Mouse (Mus musculus): ENCODE data around the gene Rpl27. TPM values are rescaled to one million over a fixed set of nuclear protein-coding genes. Genes with fewer than 3 reads are reported as not detected.
"Not testable (repeated sequence)": the region's sequence is repeated elsewhere in the genome, so short reads cannot be mapped to it uniquely, and the experiment has no call there.

Rpl27 gene
- total and polyA plus RNA-seq, 2 experiments = 230 to 236 TPM

DNA sequence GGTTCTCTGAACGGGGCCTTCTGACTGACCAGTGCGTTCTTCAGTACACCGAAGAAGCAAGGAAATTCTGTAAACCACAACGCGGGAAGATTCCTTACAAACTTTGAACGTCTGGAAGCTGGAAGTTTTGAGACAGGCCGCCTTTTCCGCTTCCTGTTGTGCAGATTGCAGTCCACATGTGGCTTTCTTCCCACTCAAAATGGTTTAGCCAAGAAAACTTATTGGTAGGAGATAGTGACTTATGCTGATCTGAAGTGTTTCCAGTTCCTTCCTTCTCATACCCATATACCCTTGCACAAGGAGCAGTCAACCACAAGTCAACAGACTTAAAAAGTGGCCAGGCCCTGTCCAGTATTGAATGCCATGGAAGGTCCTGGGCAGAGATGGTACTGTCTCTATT lies 15.9 kb upstream of the Rpl27 start:
- 61% methylated on average over 8 of the region's 8 CpGs for WGBS
- no peak for TF ChIP-seq CTCF (IDR thresholded peaks at IDR 0.05; ENCODE audit: low read depth, low read length)

DNA sequence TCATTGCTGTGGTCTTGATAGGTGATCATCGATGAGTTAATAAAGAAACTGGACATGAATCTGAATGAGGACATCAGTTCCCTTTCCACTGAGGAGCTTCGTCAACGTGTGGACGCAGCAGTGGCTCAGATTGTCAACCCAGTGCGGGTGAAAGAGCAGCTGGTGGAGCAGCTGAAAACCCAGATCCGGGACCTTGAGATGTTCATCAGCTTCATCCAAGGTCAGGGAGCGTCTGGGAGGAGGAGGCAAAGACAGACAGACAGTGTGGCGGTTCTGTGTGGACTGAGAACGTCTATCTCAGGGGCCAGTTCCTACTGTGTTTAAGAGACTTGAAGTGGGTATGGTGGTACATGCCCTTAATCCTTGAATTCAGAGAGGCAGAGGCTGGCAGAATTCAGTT lies 10.8 kb upstream of the Rpl27 start:
- H3K36me3 ChIP-seq (ENCODE audit: control insufficient read depth, insufficient read depth, low read length) = peaks cover 24% of the 10 kb centered on the region
- no peaks in the 10 kb centered on the region for H3K27me3 ChIP-seq (ENCODE audit: control insufficient read depth, insufficient read depth, low read length)
- H3K4me3 ChIP-seq (ENCODE audit: insufficient read depth, low read depth, low read length) = no peak overlapping the region
- WGBS = 93% methylated on average over 9 of the region's 9 CpGs
- no peaks in the 10 kb centered on the region; the same call in 1 of the 2 replicates for H3K79me2 ChIP-seq (ENCODE audit: control insufficient read depth, insufficient read depth, low read length)
- no peak overlapping the region for H3K27ac ChIP-seq (replicated peaks; ENCODE audit: insufficient read depth, low read depth, low read length)
- no peak for TF ChIP-seq POLR2A (IDR thresholded peaks at IDR 0.05; ENCODE audit: extremely low read depth, insufficient read depth, low read length)
- TF ChIP-seq CTCF (IDR thresholded peaks at IDR 0.05; ENCODE audit: low read depth, low read length) = no peak
- peaks cover 3% of the 10 kb centered on the region for H3K4me1 ChIP-seq (ENCODE audit: control insufficient read depth, insufficient read depth, low read length)
- no peak for DNase-seq (ENCODE audit: extremely low read depth, low read depth, low spot score)
- no peak overlapping the region for H3K9ac ChIP-seq (ENCODE audit: low read depth, low read length)

More for the DNA sequence above, 15.9 kb upstream of the Rpl27 start:
- H3K4me1 ChIP-seq (ENCODE audit: control insufficient read depth, insufficient read depth, low read length) = peaks cover 14% of the 10 kb centered on the region
- H3K79me2 ChIP-seq (ENCODE audit: control insufficient read depth, insufficient read depth, low read length) = peaks cover 11% of the 10 kb centered on the region; the same call in 1 of the 2 replicates
- H3K9ac ChIP-seq (ENCODE audit: low read depth, low read length) = no peak overlapping the region
- peak overlapping the region; percentile 17; the same call in 1 of the 2 replicates for H3K4me3 ChIP-seq (ENCODE audit: insufficient read depth, low read depth, low read length)
- DNase-seq (ENCODE audit: extremely low read depth, low read depth, low spot score) = no peak
- H3K36me3 ChIP-seq (ENCODE audit: control insufficient read depth, insufficient read depth, low read length) = peaks cover 10% of the 10 kb centered on the region
- H3K27ac ChIP-seq (replicated peaks; ENCODE audit: insufficient read depth, low read depth, low read length) = no peak overlapping the region
- no peaks in the 10 kb centered on the region for H3K27me3 ChIP-seq (ENCODE audit: control insufficient read depth, insufficient read depth, low read length)

DNA sequence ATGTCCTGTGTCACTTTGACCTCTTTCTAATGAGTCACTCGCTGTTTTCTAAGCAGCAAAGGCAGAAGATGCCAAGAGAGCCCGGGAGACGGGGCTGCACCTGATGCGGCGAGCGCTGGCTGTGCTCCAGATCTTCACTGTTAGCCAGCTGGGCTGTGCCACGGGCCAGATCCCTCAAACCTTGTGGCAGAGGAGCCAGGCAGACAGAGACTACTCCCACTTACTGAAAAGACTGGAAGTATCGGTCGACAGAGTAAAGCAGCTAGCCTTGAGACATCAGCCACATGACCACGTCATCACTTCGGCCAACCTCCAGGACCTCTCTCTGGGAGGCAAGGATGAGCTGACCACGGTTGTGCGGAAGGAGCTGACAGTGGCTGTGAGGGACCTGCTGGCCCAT lies 8.7 kb upstream of the Rpl27 start:
- Histone ChIP-seq H3K79me2 (ENCODE audit: control insufficient read depth, insufficient read depth, low read length) (no peaks in the 10 kb centered on the region; the same call in 1 of the 2 replicates), H3K9ac (ENCODE audit: low read depth, low read length) (no peak overlapping the region), H3K4me1 (ENCODE audit: control insufficient read depth, insufficient read depth, low read length) (no peaks in the 10 kb centered on the region), H3K27ac (replicated peaks; ENCODE audit: insufficient read depth, low read depth, low read length) (no peak overlapping the region), H3K36me3 (ENCODE audit: control insufficient read depth, insufficient read depth, low read length) (peaks cover 24% of the 10 kb centered on the region), H3K4me3 (ENCODE audit: insufficient read depth, low read depth, low read length) (no peak overlapping the region), H3K27me3 (ENCODE audit: control insufficient read depth, insufficient read depth, low read length) (no peaks in the 10 kb centered on the region)
- WGBS = 78% methylated on average over 13 of the region's 13 CpGs
- DNase-seq (ENCODE audit: extremely low read depth, low read depth, low spot score) = no peak
- no peak for TF ChIP-seq CTCF (IDR thresholded peaks at IDR 0.05; ENCODE audit: low read depth, low read length)

DNA sequence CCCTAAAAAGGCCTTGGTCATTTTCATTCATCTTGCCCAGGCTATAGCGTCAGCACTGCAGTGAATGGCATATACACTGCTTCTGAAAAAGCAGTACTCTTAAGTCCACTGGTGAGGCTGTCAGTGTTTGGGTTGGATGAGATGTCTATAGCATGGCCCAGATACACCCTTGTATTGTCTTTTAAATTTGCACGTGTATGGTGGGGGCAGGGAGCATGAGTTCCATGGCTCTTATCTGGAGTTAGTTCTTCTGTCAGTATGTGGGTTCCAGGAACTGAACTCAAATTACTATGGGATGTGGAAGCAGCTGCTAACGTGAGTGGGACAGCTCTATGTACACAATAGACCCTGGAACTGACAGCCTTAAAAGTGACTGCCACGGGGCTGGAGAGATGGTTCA lies 6.3 kb upstream of the Rpl27 start:
- no peak for DNase-seq (ENCODE audit: extremely low read depth, low read depth, low spot score)
- Histone ChIP-seq H3K4me3 (ENCODE audit: insufficient read depth, low read depth, low read length) (no peak overlapping the region), H3K9ac (ENCODE audit: low read depth, low read length) (no peak overlapping the region), H3K27ac (replicated peaks; ENCODE audit: insufficient read depth, low read depth, low read length) (no peak overlapping the region), H3K4me1 (ENCODE audit: control insufficient read depth, insufficient read depth, low read length) (no peaks in the 10 kb centered on the region), H3K27me3 (ENCODE audit: control insufficient read depth, insufficient read depth, low read length) (no peaks in the 10 kb centered on the region), H3K36me3 (ENCODE audit: control insufficient read depth, insufficient read depth, low read length) (peaks cover 18% of the 10 kb centered on the region), H3K79me2 (ENCODE audit: control insufficient read depth, insufficient read depth, low read length) (no peaks in the 10 kb centered on the region)
- WGBS = 80% methylated on average over 4 of the region's 4 CpGs
- TF ChIP-seq CTCF (IDR thresholded peaks at IDR 0.05; ENCODE audit: low read depth, low read length) = no peak
- no peak for TF ChIP-seq POLR2A (IDR thresholded peaks at IDR 0.05; ENCODE audit: extremely low read depth, insufficient read depth, low read length)

DNA sequence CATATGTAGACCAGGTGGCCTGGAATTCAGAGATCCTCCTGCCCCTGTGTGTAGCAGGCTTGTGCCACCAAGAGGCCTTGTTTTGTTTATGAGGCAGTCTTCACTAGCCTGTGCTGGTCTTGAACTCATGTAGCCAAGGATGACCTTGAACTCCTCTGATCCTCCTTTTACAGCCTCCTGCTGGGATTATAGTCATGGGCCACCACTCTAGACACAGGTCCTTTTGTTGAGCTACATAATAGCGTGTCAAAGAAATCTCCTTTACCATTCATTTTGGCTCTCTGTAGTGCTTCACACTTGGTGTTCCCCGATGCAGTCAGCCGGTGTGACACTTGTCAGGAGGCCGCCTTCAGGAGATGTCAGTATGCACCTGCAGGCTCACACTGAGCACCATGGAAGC lies 5.2 kb upstream of the Rpl27 start:
- no peak for DNase-seq (ENCODE audit: extremely low read depth, low read depth, low spot score)
- WGBS = 94% methylated on average over 4 of the region's 4 CpGs

DNA sequence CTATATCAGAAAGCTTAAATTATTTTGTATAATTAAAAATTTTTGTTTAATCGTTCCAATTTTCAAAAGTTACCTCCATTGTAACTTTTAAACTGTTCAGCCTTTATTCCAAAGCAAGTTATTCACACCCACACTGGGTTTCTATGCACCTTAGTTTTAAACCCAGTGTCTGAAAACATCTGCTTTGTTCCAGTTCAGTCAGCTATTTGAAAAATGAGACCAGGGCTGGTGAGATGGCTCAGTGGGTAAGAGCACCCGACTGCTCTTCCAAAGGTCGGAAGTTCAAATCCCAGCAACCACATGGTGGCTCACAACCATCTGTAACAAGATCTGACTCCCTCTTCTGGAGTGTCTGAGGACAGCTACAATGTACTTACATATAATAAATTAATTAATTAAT lies 4.1 kb upstream of the Rpl27 start:
- H3K79me2 ChIP-seq (ENCODE audit: control insufficient read depth, insufficient read depth, low read length); H3K27me3 ChIP-seq (ENCODE audit: control insufficient read depth, insufficient read depth, low read length); H3K4me3 ChIP-seq (ENCODE audit: insufficient read depth, low read depth, low read length); H3K27ac ChIP-seq (replicated peaks; ENCODE audit: insufficient read depth, low read depth, low read length); H3K4me1 ChIP-seq (ENCODE audit: control insufficient read depth, insufficient read depth, low read length); H3K36me3 ChIP-seq (ENCODE audit: control insufficient read depth, insufficient read depth, low read length); H3K9ac ChIP-seq (ENCODE audit: low read depth, low read length); DNase-seq (ENCODE audit: extremely low read depth, low read depth, low spot score): not testable (repeated sequence)
- 52% methylated on average over 3 of the region's 3 CpGs for WGBS

More for the DNA sequence above, 5.2 kb upstream of the Rpl27 start:
- Histone ChIP-seq H3K4me1 (ENCODE audit: control insufficient read depth, insufficient read depth, low read length) (no peaks in the 10 kb centered on the region), H3K27me3 (ENCODE audit: control insufficient read depth, insufficient read depth, low read length) (no peaks in the 10 kb centered on the region), H3K9ac (ENCODE audit: low read depth, low read length) (no peak overlapping the region), H3K36me3 (ENCODE audit: control insufficient read depth, insufficient read depth, low read length) (peaks cover 11% of the 10 kb centered on the region), H3K79me2 (ENCODE audit: control insufficient read depth, insufficient read depth, low read length) (no peaks in the 10 kb centered on the region), H3K27ac (replicated peaks; ENCODE audit: insufficient read depth, low read depth, low read length) (no peak overlapping the region), H3K4me3 (ENCODE audit: insufficient read depth, low read depth, low read length) (no peak overlapping the region)
- no peak for TF ChIP-seq POLR2A (IDR thresholded peaks at IDR 0.05; ENCODE audit: extremely low read depth, insufficient read depth, low read length)

DNA sequence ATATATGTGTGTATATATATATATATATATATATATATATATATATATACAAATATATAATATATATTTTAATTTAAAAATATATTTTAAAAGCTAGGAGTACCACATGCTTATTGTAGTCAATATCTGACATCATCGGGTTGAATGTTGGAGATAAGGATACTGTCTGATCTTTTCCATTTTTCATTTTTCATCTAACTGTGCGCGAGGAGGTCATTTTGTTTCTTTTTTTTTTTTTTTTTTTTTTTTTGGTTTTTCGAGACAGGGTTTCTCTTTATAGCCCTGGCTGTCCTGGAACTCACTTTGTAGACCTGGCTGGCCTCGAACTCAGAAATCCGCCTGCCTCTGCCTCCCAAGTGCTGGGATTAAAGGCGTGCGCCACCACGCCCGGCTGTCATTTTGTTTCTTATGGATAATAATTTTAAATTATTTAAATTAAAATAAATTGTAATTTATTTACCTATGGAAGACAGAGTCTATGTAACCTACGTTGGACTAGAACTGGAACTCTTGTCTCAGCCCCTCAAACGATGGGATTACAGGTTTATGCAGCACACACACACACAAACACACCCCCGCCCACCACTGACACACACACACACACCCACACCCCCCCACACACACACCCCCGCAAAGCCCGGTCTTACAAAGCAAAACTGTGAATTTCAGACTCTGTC lies 510 bp upstream of the Rpl27 start:
- not testable (repeated sequence) for H3K27ac ChIP-seq (replicated peaks; ENCODE audit: insufficient read depth, low read depth, low read length); H3K27me3 ChIP-seq (ENCODE audit: control insufficient read depth, insufficient read depth, low read length); DNase-seq (ENCODE audit: extremely low read depth, low read depth, low spot score); H3K79me2 ChIP-seq (ENCODE audit: control insufficient read depth, insufficient read depth, low read length)
- WGBS = 34% methylated on average over 15 of the region's 15 CpGs
- Histone ChIP-seq H3K36me3 (ENCODE audit: control insufficient read depth, insufficient read depth, low read length) (peaks cover 17% of the 10 kb centered on the region), H3K4me1 (ENCODE audit: control insufficient read depth, insufficient read depth, low read length) (peaks cover 10% of the 10 kb centered on the region), H3K4me3 (ENCODE audit: insufficient read depth, low read depth, low read length) (0 out of 2 replicates have a peak overlapping the region, but pooled peaks have one; percentile 15), H3K9ac (ENCODE audit: low read depth, low read length) (peak overlapping the region; percentile 60; the same call in 1 of the 2 replicates)
